Mouse (Mus musculus) urinary bladder, postnatal 36 days (tissue): ENCODE measurements around the gene Slc25a15.

Source experiments
- DNase-seq, 2 experiments: peaks; one replicate each; pipeline ENCODE4 v3.0.0; 2022; ENCODE audit warnings: low spot score in 2 of 2, mixed read lengths in 1 of 2

The Slc25a15 gene

DNA sequence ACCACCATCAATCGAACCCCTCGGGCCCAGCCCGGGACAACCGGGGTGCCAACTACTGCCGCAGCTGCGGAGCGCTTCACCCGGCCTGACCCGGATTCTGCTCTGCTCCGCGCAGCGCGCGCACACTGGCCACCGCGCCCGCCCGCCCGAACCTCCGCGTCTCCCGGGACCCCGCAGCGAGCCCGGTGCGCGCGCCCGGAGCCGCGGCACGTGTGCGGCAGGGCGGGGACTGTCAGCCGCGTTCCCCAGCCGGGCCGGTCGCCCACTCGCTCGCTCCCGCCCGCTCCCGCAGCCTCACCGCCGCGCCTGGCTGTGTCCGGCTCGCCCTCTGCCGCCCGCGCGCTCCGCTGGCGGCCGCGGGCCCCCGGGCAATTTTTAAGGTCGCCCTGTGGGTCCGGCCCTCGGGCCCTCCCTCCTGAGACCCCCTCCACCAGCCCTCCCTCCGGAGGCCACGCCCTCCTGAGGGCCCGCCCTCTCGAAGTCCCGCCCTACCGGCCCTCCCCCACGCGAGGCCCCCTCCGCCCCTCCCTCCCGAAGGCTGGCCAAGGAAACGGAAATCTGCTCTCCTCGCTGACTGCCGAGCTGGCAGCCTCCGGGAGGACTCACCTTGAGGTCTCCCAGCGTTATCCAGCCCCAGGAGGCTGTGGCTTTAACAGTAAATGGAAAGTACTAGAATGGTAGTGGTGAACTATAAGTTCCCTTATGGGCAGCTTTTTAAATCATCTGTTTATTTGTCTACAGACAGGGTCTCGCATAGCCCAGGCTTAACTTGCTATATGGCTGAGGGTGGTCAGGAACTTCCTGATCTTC, at the start of gene Slc25a15:
TSS of gene Slc25a15 (minus strand) at position 456 of the 810 bp plus-strand sequence.
- peak; percentile 84 to 88 for DNase-seq

DNA sequence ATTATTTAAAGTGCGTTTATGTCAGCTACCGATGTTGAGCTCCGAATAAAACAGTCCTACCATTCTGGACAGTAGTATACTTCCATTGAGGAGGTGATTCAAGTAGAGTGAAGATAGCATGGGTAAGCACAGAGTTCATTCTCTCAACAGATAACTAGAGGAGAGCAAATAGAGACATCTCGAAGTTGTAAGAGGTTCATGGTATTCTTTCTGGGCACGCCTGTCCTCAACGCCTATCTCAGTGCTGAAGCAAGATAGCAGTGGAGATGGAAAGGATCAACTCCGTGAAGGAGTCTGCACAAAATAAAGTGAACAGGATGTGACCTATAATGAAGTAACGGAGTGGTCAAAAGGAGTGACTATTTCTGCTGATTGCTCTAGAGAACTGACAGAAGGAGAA, 13.6 kb upstream of the Slc25a15 start:
- no peak for DNase-seq

DNA sequence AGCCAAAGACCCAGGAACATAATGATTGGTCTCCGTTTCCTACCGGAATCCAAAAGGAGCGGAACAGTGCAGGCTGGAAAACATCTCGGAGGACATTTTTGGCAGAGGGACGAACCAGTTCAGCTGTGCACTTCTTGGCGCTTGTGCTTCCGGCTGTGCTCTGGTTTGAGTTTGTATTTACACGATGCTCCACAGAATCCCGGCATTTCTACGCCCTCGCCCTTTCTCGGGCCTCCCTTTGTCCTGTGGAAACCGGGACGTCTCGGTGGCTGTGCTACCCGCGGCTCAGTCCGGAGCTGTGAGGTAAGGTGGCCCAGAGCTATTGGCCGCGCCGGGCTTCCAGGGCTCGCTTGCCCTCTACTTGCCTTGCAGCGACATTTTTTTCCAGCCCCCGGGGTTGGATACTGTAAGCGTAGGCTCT, 12.9 kb upstream of the Slc25a15 start, which contains the start of gene Mrps31:
TSS of gene Mrps31 (plus strand) at position 80 of the 421 bp plus-strand sequence.
- DNase-seq: peak; percentile 77 to 80

DNA sequence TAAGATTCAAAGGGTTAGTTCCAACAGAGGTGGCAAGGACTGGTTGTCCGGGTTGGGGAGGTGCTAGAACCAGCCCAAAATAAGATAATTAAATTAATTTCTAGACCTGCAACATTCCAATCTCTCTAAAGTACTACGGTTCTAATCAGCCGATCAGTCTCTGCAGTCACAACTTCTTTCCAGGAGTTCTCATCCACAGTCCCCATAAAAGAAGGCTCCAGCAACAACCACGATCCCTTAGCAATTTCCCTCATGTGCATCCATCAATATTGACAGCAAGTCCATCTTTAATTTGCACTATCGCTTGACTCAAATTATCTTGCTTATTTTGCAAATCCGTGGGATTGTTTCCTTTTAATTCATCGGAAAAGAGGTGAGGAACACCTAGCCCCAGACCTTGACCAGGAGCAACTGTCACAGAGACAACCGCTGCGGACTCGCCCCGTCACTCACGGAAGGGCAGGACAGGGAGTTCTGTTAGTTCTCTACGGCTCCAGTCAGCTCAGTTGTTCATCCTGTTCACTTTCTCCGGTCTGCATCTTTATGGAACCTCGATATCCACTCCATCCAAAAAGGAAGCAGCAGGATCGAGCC, 12.4 kb upstream of the Slc25a15 start:
- DNase-seq: no peak

DNA sequence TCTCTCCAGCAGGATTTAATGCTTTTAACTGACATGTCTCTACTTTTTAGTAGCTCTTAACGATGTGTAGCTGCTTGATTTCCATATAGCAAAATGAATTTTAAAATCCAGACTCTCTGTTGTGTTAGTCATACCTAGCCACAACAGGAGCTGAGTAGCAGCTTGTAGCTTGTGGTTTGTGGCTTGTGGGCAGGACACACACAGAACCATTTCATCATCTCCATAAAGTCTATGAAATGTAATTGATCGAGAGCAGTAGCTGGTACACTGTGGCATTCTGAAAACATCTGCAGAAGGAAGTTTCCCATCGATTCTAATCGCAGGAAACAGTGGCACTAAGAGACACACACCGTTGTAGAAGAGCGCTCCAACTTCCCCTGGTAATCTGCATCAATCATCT, 7.3 kb upstream of the Slc25a15 start:
- no peak for DNase-seq

DNA sequence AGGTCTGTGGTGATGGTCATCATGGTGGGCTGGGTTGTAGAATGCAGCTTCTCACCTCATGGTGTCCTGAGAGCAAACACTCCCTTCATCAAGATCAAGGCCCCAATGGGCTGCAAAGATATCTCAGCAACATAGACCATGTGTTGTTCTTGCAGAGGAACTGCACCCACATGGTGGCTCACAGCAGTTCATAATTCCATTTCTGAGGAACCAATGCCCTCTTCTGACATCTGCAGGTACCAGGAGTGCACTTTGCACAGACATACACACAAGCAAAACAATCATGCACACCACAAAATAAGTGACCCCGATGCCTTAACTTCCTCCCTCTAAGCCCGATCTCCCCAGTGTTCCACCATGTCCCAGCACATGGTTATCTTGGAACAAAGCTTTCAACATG, 4.8 kb upstream of the Slc25a15 start:
- DNase-seq: no peak

DNA sequence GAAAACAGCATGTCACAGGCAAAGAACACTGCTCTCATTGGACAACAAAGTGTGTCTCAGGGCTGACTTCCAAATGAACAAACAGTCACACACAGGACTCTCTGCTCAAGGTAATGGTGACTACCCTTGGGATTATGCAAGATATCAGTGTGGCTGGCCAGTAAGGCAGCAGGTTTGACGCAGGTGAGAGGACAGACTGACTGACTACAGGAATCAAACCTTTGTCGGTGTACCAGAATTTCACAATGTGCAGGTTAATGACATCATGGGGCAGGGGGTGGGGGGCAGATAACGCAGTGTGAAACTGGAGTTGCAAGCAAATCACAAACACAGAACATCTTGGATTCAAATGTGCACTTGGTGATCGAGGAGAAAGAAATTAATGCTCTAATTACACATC, 2.2 kb upstream of the Slc25a15 start:
- no peak for DNase-seq

DNA sequence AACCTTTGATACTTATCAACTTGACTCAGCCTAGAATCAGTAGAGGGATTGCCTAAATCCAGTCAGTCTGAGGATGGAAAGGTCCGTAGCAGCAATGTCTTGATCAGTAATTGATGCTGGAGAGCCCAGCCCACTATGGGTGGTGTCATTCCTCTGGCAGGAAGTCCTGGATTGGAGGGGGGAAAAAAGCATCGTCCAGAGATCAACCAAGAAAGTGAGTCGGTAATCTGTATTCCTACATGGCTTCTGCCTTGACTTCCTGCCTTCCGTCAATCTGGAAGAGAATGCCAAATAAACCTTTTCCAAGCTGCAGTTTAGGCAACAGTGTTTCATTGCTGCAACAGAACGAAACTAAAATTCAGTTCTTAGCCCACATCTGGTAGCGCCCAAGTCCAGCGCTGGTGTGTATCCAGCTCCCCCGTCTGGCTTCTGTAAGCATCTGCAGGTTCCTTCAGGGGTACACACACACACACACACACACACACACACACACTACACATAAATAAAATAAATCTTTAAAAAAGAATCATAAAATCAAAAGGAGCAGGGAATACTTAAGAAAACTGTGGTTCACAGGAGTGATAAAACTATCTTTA, 986 bp upstream of the Slc25a15 start:
- DNase-seq: no peak

DNA sequence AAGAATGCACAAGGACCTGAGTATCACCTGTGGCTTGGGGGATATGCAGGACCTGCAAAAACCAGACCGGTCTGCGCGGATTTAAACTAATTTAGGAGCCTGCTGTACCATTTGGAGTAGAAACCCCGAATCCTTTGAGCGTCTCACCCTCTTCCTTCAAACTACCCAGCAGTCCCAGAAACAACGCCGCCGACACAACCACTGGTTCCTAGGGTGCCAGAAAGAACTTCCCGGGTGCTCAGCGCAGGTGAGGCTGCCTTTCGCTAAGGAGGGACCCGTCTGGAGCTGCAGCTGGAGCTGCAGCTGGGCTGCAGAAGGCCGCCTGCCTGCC, 621 bp downstream of the Slc25a15 start:
- no peak for DNase-seq

DNA sequence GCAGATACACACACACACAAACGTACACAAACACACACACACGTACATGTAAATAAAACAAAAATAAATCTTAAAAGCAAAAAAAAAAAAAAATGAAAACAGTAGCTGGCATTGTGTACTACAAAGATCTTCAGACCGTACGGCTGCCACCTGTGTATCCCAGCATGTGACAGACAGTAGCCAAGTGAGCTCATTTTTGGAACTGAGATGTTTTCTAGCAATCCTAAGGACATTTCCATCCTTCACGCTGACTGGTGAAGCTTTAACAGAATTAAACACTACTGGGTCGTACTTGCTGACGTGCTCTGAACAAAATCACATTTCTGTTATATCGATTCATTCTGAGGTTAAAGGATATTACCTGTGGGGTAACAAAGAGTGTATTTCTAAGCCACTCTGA, 3.1 kb downstream of the Slc25a15 start:
- DNase-seq: no peak

DNA sequence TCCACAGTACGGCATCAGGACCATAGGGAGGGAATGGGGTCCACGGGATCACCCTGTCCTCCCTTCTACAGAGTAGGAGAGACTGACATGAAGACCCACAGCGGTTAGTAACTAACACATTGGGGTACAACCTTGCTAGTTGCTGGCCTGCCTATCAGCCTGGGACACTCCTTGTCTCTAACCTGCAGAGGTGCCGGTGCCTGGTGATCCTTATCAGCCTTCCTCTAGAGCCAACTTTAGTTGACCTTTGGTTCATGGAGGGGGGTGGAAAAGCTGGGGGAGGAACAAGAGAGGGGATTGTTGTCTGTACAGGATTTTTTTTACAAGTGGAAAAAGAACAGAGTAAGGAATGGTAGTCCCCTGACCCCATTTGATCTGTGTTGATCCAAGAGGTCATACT, 3.9 kb downstream of the Slc25a15 start:
- no peak for DNase-seq

DNA sequence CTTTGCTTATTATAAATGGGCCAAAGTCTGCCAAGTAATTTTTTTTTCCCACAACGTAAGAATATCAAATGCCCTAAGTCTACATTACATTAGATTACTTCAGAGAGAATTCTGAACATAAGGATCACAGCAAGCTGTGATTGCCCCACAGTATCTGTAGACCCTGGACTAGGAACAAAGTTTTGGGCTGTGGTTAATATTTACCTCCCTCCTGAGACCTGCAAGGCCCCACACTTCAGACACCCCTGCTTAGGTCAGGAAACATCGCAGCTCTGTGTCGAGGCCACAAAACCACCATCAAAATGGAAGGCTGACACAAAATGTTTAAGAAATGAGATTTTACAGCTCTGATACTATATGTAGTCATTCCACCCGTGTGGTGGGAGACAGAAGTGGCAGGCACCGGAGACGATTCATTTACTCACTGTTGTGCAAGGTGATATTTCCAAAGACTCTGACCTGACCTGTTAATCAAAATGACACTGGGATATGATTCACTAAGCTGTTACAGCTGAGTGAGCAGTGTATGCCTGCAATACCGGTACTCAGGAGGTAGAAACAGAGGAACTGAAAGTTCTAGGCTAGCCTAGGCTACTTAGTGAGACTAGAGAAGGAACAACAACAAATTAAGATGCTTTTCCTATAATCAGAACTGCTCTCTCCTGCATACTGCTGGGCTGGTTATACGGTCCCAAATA, 7.5 kb downstream of the Slc25a15 start:
- DNase-seq: no peak

DNA sequence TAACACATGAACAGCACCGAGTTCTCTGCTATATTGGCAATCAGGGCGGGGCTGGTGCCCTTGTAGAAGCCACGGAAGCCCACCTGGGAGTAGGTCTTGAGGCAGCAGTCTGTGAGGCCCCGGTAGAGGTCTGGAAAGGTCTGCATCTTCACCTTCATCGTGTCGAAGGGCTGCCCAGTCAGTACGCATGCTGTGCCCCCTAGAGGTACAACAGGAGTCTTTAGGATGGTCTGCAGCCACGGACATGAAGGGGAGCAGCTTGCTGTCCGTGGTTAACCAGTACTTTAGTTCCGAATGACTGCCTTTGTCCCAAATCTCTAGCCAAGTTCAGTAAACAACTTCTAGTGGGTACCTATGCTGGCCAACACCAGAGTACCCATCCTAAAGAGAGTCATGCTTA, 8.5 kb downstream of the Slc25a15 start:
- DNase-seq: no peak

DNA sequence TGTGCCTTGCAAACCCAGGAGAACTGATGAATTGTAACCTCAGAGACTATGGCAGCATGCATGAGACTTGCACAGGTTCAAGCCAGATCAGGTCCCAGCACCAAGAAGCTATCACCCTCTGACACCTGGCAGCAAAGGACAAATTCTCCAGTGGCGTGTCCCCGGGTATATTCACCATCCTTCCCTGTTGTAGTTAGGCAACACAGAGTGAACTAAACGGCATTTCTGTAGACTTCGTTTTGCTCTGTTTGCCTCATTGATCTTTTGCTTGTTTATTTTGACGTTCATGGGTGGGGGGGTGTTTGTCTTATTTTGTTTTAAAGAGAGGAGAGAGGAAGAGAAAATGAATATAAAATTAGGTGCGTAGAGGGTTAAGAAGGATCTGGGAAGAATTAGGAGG, 13.2 kb downstream of the Slc25a15 start:
- no peak for DNase-seq

DNA sequence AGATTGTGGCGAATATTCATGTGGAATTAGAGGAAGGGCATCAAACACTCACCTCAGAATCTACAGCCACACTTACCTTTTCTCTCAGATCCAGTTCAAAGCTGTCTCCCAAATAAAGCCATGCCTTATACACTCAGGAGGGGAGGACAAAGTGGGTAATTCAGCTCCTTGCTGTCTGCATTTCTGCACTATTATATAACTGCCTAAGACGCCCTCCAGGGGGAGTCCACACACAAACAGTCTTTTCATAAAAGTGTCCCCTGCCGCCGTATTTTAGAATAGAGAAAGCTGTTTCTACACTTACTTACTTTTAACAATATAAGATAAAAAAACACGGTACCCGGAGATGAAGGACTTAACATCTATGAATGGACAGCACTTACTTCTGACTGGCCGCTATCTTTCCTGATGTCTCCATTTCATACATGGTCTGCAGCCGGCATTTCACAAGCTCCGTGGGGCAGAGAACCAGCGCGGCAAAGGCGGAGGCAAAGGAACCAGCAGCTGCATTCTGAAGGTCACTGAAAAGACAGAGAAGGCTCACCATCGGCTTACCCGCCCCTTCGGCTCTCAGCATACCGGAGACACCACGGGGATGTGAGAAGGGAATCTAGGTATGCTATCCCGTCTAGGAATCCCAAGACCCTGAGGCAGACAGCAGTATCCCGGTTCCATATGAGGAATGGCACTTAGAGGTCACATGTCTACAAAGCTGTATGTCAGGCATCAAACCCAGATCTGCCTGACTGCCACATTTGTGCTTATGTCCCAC, 15.4 kb downstream of the Slc25a15 start:
- no peak for DNase-seq

DNA sequence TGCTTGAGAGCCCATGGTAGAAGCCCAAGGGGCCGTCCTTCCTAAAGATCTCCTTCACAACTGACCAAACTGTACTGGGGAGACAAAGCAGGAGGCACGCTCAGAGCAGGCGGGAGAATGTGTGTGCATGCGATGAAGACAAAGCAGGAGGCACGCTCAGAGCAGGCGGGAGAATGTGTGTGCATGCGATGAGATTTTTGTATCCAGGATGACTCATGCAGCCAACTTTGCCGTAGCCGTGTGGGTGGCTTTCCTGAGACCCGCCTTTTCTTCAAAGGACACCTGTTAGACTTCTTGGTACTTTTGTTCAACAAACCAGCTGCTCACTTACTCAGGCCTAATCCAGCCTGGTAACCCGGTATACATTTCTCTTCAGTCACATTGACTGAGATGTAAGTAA, 17.5 kb downstream of the Slc25a15 start:
- no peak for DNase-seq

DNA sequence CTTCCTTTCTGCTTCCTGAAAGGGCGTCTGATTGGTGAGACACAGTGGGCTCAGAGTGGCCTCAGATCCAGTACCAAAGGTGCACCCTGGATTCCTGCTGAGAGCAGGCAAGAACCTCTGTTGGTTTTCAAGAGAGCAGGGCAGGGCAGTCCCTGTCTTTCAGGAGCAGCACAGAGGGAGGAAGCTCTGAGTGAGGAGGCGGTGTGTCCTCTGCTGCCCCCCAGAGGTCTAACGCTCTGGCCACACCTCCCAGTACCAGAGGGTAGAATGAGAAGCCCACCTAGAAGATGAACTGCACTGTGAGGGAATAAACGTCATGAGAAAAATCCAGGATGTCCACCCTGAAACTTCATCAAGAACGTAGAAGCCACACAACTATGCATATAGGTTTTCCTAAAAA, 21.5 kb downstream of the Slc25a15 start:
- DNase-seq: peak; percentile 3 to 37

DNA sequence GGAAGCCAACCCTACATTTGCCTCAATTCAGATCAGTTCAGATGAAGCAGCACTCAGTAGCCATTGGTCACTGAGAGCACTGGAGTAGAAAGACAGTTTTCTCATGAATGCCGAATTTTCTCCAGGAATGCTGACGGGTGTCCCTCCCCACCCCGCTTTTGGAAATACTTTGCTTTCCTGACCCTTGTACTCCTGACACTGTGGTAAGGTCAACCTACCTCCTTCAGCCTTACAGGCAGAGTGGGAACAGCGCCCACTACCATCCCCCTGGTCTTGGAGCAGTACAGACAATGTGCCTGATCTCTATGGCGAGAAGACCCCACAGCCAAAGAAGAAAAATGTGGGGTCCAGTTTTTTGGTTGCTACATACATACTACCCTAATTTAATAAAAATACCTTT, 22.1 kb downstream of the Slc25a15 start:
- no peak for DNase-seq

DNA sequence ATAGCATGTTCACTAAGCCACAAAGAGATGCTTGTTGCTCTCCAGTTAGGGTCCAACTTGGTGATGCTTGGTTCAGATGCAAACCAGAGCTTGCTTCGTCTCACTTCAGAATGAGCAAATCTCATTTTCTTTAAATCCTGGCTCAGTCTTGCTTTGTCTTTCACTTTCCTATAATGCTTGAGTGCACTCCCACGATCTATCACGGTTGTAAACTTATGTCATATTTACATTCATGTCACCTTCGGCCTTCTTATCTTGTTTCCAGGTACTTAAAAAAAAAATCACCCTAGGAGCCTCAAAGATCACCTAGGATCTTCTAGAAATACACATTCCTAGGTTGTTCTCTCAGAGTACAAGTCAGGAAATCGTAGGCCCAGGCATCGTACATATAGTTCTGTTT, 38.5 kb downstream of the Slc25a15 start:
- DNase-seq: no peak

DNA sequence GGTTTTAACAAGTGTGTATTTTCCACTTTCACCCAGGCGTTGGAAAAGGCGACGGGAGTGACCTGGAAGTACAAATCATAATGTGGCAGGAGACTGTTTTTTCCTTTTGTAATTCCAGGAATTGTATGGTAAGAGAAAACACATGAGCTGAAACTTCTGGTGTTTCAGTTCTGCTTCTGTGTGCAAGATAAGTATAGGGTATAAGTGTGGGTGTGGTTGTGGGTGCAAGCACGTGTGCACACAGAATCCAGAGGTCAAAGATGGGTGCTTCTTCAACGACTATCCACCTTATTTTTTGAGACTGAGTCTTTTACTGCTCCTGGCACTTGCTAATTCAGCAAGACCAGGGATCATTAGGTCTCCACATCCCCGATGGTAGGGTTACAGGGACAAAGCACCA, 39.0 kb downstream of the Slc25a15 start:
- DNase-seq: no peak

DNA sequence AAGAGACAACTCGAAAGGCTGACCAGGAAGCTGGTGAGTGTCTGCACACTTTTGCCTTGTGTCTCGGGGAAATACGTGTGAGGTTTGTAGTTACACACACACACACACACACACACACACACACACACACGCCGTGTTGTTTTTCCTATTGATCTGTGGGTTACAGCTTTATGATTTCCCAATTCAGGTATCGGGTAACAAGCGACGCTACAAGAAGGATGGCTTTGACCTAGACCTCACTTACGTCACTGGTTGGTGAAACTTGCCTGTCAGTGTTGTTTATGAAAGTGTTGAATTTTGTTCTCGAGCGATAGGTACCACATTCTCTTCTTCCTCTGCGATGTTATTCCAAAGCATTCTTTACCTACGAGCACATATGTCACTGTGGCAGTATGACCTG, 63.0 kb downstream of the Slc25a15 start:
- no peak for DNase-seq
